Mouse (Mus musculus) ES-E14 (cell line): ENCODE measurements at regions not wholly inside any gene's neighbourhood (a gene's known extent, or its start where the extent isn't known, plus 50 kb on each side); places are given as distances from the start of the nearest gene placed in this dataset.

Experiments used
- DNase-seq: peaks from one replicate; pipeline ENCODE4 v3.0.0-alpha.2; 2013; ENCODE audit warnings: low read depth, low spot score
- H3K27ac ChIP-seq: 2 replicates; pipeline ENCODE4 v1.5.1; 2012; ENCODE audit warnings: low read depth, mild to moderate bottlenecking, low read length, moderate library complexity, mixed read lengths; ENCODE audit not compliant: poor library complexity, insufficient read depth, severe bottlenecking
- H3K36me3 ChIP-seq: 2 replicates; pipeline ENCODE4 v1.6.1; 2012; ENCODE audit warnings: mild to moderate bottlenecking, low read length, moderate library complexity, mixed read lengths; ENCODE audit not compliant: control insufficient read depth, poor library complexity, insufficient read depth, severe bottlenecking
- H3K4me1 ChIP-seq, 2 experiments: fragments of 150-350 bp in 1 of 2; sonication (generic) in 1 of 2; 2 replicates each; pipeline ENCODE4 v1.6.1; 2012; ENCODE audit warnings: low read length in 2 of 2, mild to moderate bottlenecking in 1 of 2, mixed read lengths in 1 of 2; ENCODE audit not compliant: control insufficient read depth in 2 of 2, insufficient read depth in 2 of 2, poor library complexity in 1 of 2
- H3K4me3 ChIP-seq, 2 experiments: fragments of 150-350 bp in 1 of 2; sonication (generic) in 1 of 2; 2 replicates each; pipeline ENCODE4 v1.5.1; 2012; ENCODE audit warnings: low read length in 2 of 2, low read depth in 1 of 2, mild to moderate bottlenecking in 1 of 2, mixed read lengths in 1 of 2; ENCODE audit not compliant: insufficient read depth in 1 of 2, poor library complexity in 1 of 2, severe bottlenecking in 1 of 2
- H3K9ac ChIP-seq: 2 replicates; pipeline ENCODE4 v1.6.1; 2012; ENCODE audit warnings: low read depth, mild to moderate bottlenecking, low read length, mixed read lengths; ENCODE audit not compliant: poor library complexity, insufficient read depth, severe bottlenecking
- H3K9me3 ChIP-seq: fragments of 150-350 bp; sonication (generic); 2 replicates; pipeline ENCODE4 v1.6.1; 2012; ENCODE audit warnings: low read depth, mild to moderate bottlenecking, low read length; ENCODE audit not compliant: control insufficient read depth, insufficient read depth
- CHD2 ChIP-seq: IDR thresholded peaks from 2 replicates; pipeline ENCODE4 v1.6.1; 2014; ENCODE audit warnings: mild to moderate bottlenecking, low read depth, low read length, inconsistent platforms
- HCFC1 ChIP-seq: IDR thresholded peaks from 2 replicates; pipeline ENCODE4 v1.6.1; 2012; ENCODE audit warnings: low read length, inconsistent platforms, borderline replicate concordance; ENCODE audit not compliant: insufficient read depth
- MAFK ChIP-seq: IDR thresholded peaks from 2 replicates; pipeline ENCODE4 v1.6.1; 2014; ENCODE audit warnings: mild to moderate bottlenecking, low read depth, low read length, inconsistent platforms; ENCODE audit not compliant: insufficient read depth
- ZC3H11A ChIP-seq: IDR thresholded peaks from 2 replicates; pipeline ENCODE4 v1.6.1; 2012; ENCODE audit warnings: low read depth, mild to moderate bottlenecking, inconsistent platforms, low read length, borderline replicate concordance
- ZNF384 ChIP-seq: IDR thresholded peaks from 2 replicates; pipeline ENCODE4 v1.6.1; 2012; ENCODE audit warnings: low read depth, low read length, inconsistent platforms
- in situ Hi-C, 2 experiments: fragments of 600-800 bp; cut with MboI; formaldehyde crosslinking; loops; one replicate each; pipeline ENCODE4 v1.15.1; 2025; ENCODE audit warnings: low sequenced_read_pairs in 2 of 2, inconsistent platforms in 1 of 2; ENCODE audit not compliant: unreplicated experiment in 2 of 2

DNA sequence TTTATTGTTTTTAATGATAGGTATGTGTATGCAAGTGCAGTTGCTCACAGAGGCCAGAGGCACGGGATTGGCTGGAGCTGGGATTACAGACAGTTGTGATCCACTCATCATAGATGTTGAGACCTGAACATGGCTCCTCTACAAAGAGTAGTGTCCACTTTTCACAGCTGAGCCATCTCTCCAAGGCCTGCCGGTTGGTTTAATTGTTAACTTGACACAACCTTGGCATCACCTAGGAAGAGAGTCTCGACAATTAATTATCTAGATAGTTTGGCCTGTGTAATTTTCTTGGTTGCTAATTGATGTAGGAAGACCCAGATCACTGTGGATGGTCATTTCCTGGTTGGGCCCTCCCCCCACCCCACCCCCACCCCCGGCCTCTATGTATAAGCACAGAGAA, 111.1 kb upstream of the Kit start:
- Histone ChIP-seq H3K27ac (no peak overlapping the region), H3K4me1 (no peaks in the 10 kb centered on the region), H3K4me3 (no peak overlapping the region), H3K36me3 (no peaks in the 10 kb centered on the region), H3K9me3 (no peaks in the 10 kb centered on the region), H3K9ac (no peak overlapping the region)
- no peak for DNase-seq
- no peak for TF ChIP-seq HCFC1
- no peak for TF ChIP-seq CHD2
- no peak for TF ChIP-seq ZC3H11A
- TF ChIP-seq MAFK: no peak
- TF ChIP-seq ZNF384: no peak
- in situ Hi-C loops: no loop called here

DNA sequence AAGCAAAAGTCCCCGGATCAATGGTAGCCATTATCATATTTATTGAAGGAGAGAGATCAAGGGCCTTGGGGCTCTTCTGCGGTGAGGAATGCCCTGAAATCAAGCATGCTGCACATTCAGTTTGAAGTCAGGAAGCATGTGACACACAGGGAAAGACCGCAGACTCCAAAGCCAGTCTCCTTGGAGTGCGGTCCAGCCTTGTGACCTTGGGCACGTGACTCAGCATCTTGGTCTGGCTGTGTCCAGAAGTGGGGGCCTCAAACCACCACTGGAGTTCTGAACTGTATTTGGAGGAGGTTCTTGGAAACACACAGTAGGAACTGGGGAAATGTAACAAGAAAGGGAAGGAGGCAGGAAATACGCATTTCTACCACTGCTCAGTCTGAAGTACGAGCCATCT, 109.0 kb upstream of the Kit start:
- Histone ChIP-seq H3K27ac (no peak overlapping the region), H3K36me3 (no peaks in the 10 kb centered on the region), H3K4me3 (no peak overlapping the region), H3K9me3 (no peaks in the 10 kb centered on the region), H3K9ac (no peak overlapping the region), H3K4me1 (no peaks in the 10 kb centered on the region)
- TF ChIP-seq ZNF384 (no peak), HCFC1 (no peak), MAFK (no peak), ZC3H11A (no peak), CHD2 (no peak)
- in situ Hi-C loops: no loop called here
- DNase-seq: no peak

DNA sequence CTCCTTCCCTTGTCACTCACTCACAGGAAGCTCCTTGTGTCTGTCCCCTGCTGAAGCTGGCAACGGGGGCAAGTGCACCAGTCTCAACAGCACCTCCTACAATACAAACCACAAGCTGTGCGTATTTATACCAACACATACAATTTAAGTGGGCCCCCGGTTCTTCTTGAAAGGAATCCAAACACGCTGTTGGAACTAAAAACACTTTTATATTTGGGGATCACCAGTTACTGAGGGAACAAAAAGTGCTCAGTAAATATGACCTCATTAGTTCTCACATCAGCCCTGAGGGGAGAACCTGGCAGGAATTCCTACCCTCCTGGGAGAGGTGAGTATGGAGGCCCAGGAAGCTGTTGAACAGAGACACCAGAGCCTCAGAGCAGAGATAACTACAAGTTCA, 107.8 kb upstream of the Kit start:
- no peaks in the 10 kb centered on the region for H3K36me3 ChIP-seq
- no peak overlapping the region for H3K4me3 ChIP-seq
- H3K4me1 ChIP-seq: no peaks in the 10 kb centered on the region
- H3K9me3 ChIP-seq: no peaks in the 10 kb centered on the region
- H3K27ac ChIP-seq: no peak overlapping the region
- no peak for DNase-seq
- no peak overlapping the region for H3K9ac ChIP-seq
- in situ Hi-C loops: no loop called here
- no peak for TF ChIP-seq MAFK
- TF ChIP-seq HCFC1: no peak
- no peak for TF ChIP-seq CHD2
- TF ChIP-seq ZC3H11A: no peak
- no peak for TF ChIP-seq ZNF384

DNA sequence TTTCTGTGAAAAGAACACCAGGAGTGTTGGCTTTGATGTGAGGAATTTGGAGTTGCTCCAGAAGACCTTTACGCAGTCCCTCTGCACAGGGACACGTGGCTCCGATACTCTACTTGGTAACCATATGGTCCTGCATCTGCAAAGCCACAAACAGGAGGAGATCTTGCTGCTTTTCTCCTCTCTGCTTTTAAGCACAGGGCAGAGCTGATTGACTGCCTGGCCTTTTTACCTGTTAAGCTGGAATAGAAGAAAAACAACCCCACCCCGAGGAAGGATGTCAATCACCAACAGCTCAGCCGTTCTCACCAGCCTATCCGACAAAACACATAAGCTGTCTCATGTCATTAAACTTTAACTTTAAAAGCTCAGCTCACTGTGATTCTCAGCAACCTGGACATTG, 106.8 kb upstream of the Kit start:
- Histone ChIP-seq H3K27ac (no peak overlapping the region), H3K4me3 (no peak overlapping the region), H3K4me1 (no peaks in the 10 kb centered on the region), H3K36me3 (no peaks in the 10 kb centered on the region), H3K9ac (no peak overlapping the region), H3K9me3 (no peaks in the 10 kb centered on the region)
- DNase-seq: no peak
- no peak for TF ChIP-seq MAFK
- no peak for TF ChIP-seq CHD2
- no peak for TF ChIP-seq ZC3H11A
- no peak for TF ChIP-seq HCFC1
- TF ChIP-seq ZNF384: no peak
- in situ Hi-C loops: no loop called here

DNA sequence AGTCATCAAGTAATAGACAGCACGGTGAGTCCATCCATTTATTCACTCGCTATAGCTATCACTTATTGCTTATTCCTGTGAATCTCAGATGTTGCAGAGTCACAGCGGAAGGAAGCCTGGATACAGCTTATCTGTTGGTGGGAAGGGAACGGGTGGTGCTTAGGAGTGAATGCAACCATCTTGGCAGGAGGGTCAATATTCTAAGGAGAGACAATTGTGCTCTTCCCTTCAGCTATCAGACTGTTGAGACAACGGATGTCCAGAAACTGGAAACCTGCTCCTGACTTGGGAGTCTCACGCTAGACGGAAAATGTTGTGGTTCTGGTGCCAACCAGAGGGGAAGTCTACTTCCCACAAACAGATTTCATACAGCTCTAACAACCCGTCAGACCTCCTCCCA, 103.7 kb upstream of the Kit start:
- Histone ChIP-seq H3K27ac (no peak overlapping the region), H3K4me3 (no peak overlapping the region), H3K9me3 (no peaks in the 10 kb centered on the region), H3K9ac (no peak overlapping the region), H3K36me3 (no peaks in the 10 kb centered on the region), H3K4me1 (no peaks in the 10 kb centered on the region)
- in situ Hi-C loops: no loop called here
- DNase-seq: no peak
- TF ChIP-seq HCFC1: no peak
- TF ChIP-seq ZNF384: no peak
- no peak for TF ChIP-seq MAFK
- no peak for TF ChIP-seq ZC3H11A
- TF ChIP-seq CHD2: no peak
